Mouse (Mus musculus) heart, postnatal 0 days (tissue): ENCODE results near the gene Pitpnm2.

Experiments used
- CTCF ChIP-seq: IDR thresholded peaks from 2 replicates; pipeline ENCODE4 v1.5.1; 2016; ENCODE audit warnings: antibody characterized with exemption, control low read depth, low read depth
- EP300 ChIP-seq: IDR thresholded peaks from 2 replicates; pipeline ENCODE4 v1.6.1; 2016; ENCODE audit warnings: antibody characterized with exemption, low read depth

DNA sequence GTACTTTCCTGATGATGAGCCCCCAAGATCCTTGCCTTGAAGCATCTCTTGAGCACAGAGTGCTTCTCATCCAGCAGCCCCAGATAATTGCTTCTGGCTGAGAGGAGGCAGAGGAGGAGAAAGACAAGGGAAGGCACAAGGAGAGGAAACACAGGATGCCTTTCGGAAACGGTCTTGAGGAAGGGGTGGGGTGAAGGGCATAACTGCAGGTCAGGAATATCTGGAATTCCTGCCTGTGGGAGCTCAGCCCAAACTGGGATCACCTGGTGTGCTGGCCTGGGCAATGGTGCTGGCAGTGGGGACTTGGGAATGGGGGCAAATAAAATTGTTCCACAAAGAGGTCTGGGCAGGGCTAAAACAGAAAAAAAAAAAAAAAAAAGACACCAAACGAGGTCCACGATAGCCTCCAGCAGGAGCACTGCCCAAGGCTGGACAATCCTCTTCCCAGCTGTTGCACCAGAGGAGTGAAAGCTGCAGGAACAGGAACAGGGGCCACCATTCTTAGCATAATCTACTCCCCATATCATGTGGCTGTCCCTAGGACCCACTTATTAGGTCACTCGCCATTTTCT is 43.7 kb downstream of the Pitpnm2 start:
- TF ChIP-seq CTCF, result no peak
- TF ChIP-seq EP300, result no peak
